Mouse (Mus musculus) limb, embryonic 11.5 days (tissue): ENCODE measurements around the gene Odf4. TPM values are rescaled to one million over a fixed set of nuclear protein-coding genes. Genes with fewer than 3 reads are reported as not detected.

Experiments used
- ATAC-seq: fragments of 200-750 bp; cut with Nextera tagmentation; 2 replicates; pipeline ENCODE4 v1.8.0; 2017; ENCODE audit warnings: low read depth; ENCODE audit not compliant: insufficient number of reproducible peaks, low FRiP score, low TSS enrichment
- DNase-seq: peaks from one replicate; pipeline ENCODE4 v3.0.0-alpha.2; 2015; ENCODE audit warnings: low spot score
- H3K27ac ChIP-seq: fragments of 300-500 bp; sonication (generic); replicated peaks from 2 replicates; pipeline ENCODE4 v1.5.1; 2014; ENCODE audit warnings: low read depth, mild to moderate bottlenecking, low read length
- H3K27me3 ChIP-seq: fragments of 300-500 bp; sonication (generic); 2 replicates; pipeline ENCODE4 v1.6.1; 2014; ENCODE audit warnings: mild to moderate bottlenecking, low read length, mixed read lengths; ENCODE audit not compliant: control insufficient read depth, insufficient read depth
- H3K36me3 ChIP-seq: fragments of 300-500 bp; sonication (generic); 2 replicates; pipeline ENCODE4 v1.6.1; 2014; ENCODE audit warnings: mild to moderate bottlenecking, low read length, moderate library complexity, mixed read lengths; ENCODE audit not compliant: control insufficient read depth, insufficient read depth
- H3K4me1 ChIP-seq: fragments of 300-500 bp; sonication (generic); 2 replicates; pipeline ENCODE4 v1.6.1; 2014; ENCODE audit warnings: low read length, mixed read lengths; ENCODE audit not compliant: control insufficient read depth, insufficient read depth
- H3K4me2 ChIP-seq: fragments of 300-500 bp; sonication (generic); 2 replicates; pipeline ENCODE4 v1.6.1; 2014; ENCODE audit warnings: low read depth, mild to moderate bottlenecking, moderate library complexity; ENCODE audit not compliant: severe bottlenecking
- H3K4me3 ChIP-seq: fragments of 300-500 bp; sonication (generic); 2 replicates; pipeline ENCODE4 v1.5.1; 2014; ENCODE audit warnings: low read depth, low read length
- H3K9ac ChIP-seq: fragments of 300-500 bp; sonication (generic); 2 replicates; pipeline ENCODE4 v1.6.1; 2014; ENCODE audit warnings: mild to moderate bottlenecking, low read length
- H3K9me3 ChIP-seq: fragments of 300-500 bp; sonication (generic); 2 replicates; pipeline ENCODE4 v1.6.1; 2016; ENCODE audit warnings: low read length; ENCODE audit not compliant: control insufficient read depth
- WGBS: fragments of 180-500 bp; shearing (Covaris S2); extraction: QIAGEN DNeasy Blood & Tissue Kit; methylation state at CpG from one replicate; pipeline ENCODE4 v1.1.7; 2014; 5-methylcytosine and 5-hydroxymethylcytosine counted together
- polyA plus RNA-seq: library from polyadenylated mRNA; unstranded; fragments of >200 nt; fragmentation: Nextera tagmentation; extraction: Ambion mirVana; gene quantifications from 2 replicates; pipeline ENCODE4 v1.2.1, GENCODE M21; 2014

Gene Odf4
- polyA plus RNA-seq, 1 experiment from 2014 or later = not detected

GRCm38 (mm10) chr11:68886091-68886490, 40.8 kb downstream of the Odf4 start:
- ATAC-seq (no peak), DNase-seq (no peak)
- Histone ChIP-seq H3K9ac (no peak overlapping the region), H3K27ac (no peak overlapping the region), H3K4me1 (no peaks in the 10 kb centered on the region), H3K4me2 (no peak overlapping the region), H3K36me3 (no peaks in the 10 kb centered on the region), H3K4me3 (no peak overlapping the region), H3K27me3 (no peaks in the 10 kb centered on the region), H3K9me3 (no peaks in the 10 kb centered on the region)
- 80% methylated on average over 5 of the region's 5 CpGs for WGBS

GRCm38 (mm10) chr11:68884368-68884767, 42.5 kb downstream of the Odf4 start:
- Histone ChIP-seq H3K9ac (no peak overlapping the region), H3K27ac (no peak overlapping the region), H3K27me3 (no peaks in the 10 kb centered on the region), H3K4me1 (no peaks in the 10 kb centered on the region), H3K4me2 (no peak overlapping the region), H3K36me3 (no peaks in the 10 kb centered on the region), H3K4me3 (no peak overlapping the region), H3K9me3 (no peaks in the 10 kb centered on the region)
- whole genome bisulfite sequencing = 76% methylated on average over 5 of the region's 5 CpGs
- ATAC-seq (no peak), DNase-seq (no peak)

- no peak for ATAC-seq
- no peak overlapping the region for H3K27ac ChIP-seq
- no peak overlapping the region for H3K9ac ChIP-seq
- H3K4me2 ChIP-seq = no peak overlapping the region
- no peaks in the 10 kb centered on the region for H3K27me3 ChIP-seq
- H3K4me3 ChIP-seq = no peak overlapping the region
- H3K36me3 ChIP-seq = no peaks in the 10 kb centered on the region
- no peaks in the 10 kb centered on the region for H3K4me1 ChIP-seq
- no peak for DNase-seq
- 85% methylated on average over 2 of the region's 2 CpGs for WGBS
- H3K9me3 ChIP-seq = no peaks in the 10 kb centered on the region
These were observed 43.0 kb downstream of the Odf4 start for GRCm38 (mm10) chr11:68883843-68884242.

GRCm38 (mm10) chr11:68882107-68882506, 44.8 kb downstream of the Odf4 start:
- H3K27me3 ChIP-seq = no peaks in the 10 kb centered on the region
- H3K4me3 ChIP-seq = no peak overlapping the region
- H3K36me3 ChIP-seq = no peaks in the 10 kb centered on the region
- H3K9ac ChIP-seq = no peak overlapping the region
- DNase-seq = no peak
- no peak overlapping the region for H3K4me2 ChIP-seq
- no peak for ATAC-seq
- no peaks in the 10 kb centered on the region for H3K9me3 ChIP-seq
- H3K4me1 ChIP-seq = no peaks in the 10 kb centered on the region
- H3K27ac ChIP-seq = no peak overlapping the region
- 28% methylated on average over 14 of the region's 14 CpGs for WGBS

- no peaks in the 10 kb centered on the region for H3K36me3 ChIP-seq
- WGBS = 88% methylated on average over 5 of the region's 5 CpGs
- no peaks in the 10 kb centered on the region for H3K4me1 ChIP-seq
- H3K27ac ChIP-seq = no peak overlapping the region
- no peak overlapping the region for H3K4me2 ChIP-seq
- H3K9ac ChIP-seq = no peak overlapping the region
- no peaks in the 10 kb centered on the region for H3K9me3 ChIP-seq
- H3K4me3 ChIP-seq = no peak overlapping the region
- no peaks in the 10 kb centered on the region for H3K27me3 ChIP-seq
- DNase-seq (no peak), ATAC-seq (no peak)
These were observed 48.1 kb downstream of the Odf4 start for GRCm38 (mm10) chr11:68878811-68879210.

- no peaks in the 10 kb centered on the region for H3K36me3 ChIP-seq
- H3K4me2 ChIP-seq = no peak overlapping the region
- 0% methylated on average over 2 of the region's 2 CpGs for WGBS
- ATAC-seq (no peak), DNase-seq (peak; percentile 71)
- H3K9me3 ChIP-seq = no peaks in the 10 kb centered on the region
- H3K27me3 ChIP-seq = no peaks in the 10 kb centered on the region
- H3K4me3 ChIP-seq = no peak overlapping the region
- H3K4me1 ChIP-seq = no peaks in the 10 kb centered on the region
- no peak overlapping the region for H3K27ac ChIP-seq
- no peak overlapping the region for H3K9ac ChIP-seq
These were observed 52.0 kb downstream of the Odf4 start for GRCm38 (mm10) chr11:68874841-68875240.

Other genes starting within 250 kb of the Odf4 start
- gene Myh10, start 235.5 kb downstream of the Odf4 start, polyA plus RNA-seq = 148 and 172 TPM in 2 replicates
- 53.2 and 57.8 TPM in 2 replicates for gene Ndel1, start 55.2 kb downstream of the Odf4 start, polyA plus RNA-seq
- not detected in 2 replicates for gene Rnf222, start 38.5 kb downstream of the Odf4 start, polyA plus RNA-seq
- 1,145 and 1,149 TPM in 2 replicates for gene Rpl26, start 25.5 kb downstream of the Odf4 start, polyA plus RNA-seq
- 6.7 and 7.7 TPM in 2 replicates for gene Arhgef15, start 30.4 kb upstream of the Odf4 start, polyA plus RNA-seq
- 2.6 and 3.0 TPM in 2 replicates for gene Slc25a35, start 41.0 kb upstream of the Odf4 start, polyA plus RNA-seq
- 82.6 and 84.4 TPM in 2 replicates for gene Rangrf, start 48.1 kb upstream of the Odf4 start, polyA plus RNA-seq
- 43.6 and 48.8 TPM in 2 replicates for gene Pfas, start 81.4 kb upstream of the Odf4 start, polyA plus RNA-seq
- gene Ctc1, start 88.8 kb upstream of the Odf4 start, polyA plus RNA-seq = 80.4 and 83.1 TPM in 2 replicates
- gene Aurkb, start 118.6 kb upstream of the Odf4 start, polyA plus RNA-seq = 171 and 178 TPM in 2 replicates
- 6.2 and 7.0 TPM in 2 replicates for gene Borcs6, start 132.6 kb upstream of the Odf4 start, polyA plus RNA-seq
- gene Tmem107, start 143.7 kb upstream of the Odf4 start, polyA plus RNA-seq = 34.6 and 36.7 TPM in 2 replicates
- 64.2 and 73.3 TPM in 2 replicates for gene Vamp2, start 161.4 kb upstream of the Odf4 start, polyA plus RNA-seq
- 8.0 and 9.1 TPM in 2 replicates for gene Per1, start 168.1 kb upstream of the Odf4 start, polyA plus RNA-seq
- gene Hes7, start 193.3 kb upstream of the Odf4 start, polyA plus RNA-seq = 0.54 and 0.65 TPM in 2 replicates
- 0.19 TPM in 1 of 2 replicates, not detected in the other for gene 9130213A22Rik, start 195.5 kb upstream of the Odf4 start, polyA plus RNA-seq
- gene Aloxe3, start 198.8 kb upstream of the Odf4 start, polyA plus RNA-seq = 0.17 and 0.25 TPM in 2 replicates
- gene Alox12b, start 229.9 kb upstream of the Odf4 start, polyA plus RNA-seq = 0.05 TPM in 1 of 2 replicates, not detected in the other